Mouse (Mus musculus) heart, embryonic 16.5 days (tissue): ENCODE measurements at regions not wholly inside any gene's neighbourhood (a gene's known extent, or its start where the extent isn't known, plus 50 kb on each side); places are given as distances from the start of the nearest gene placed in this dataset.

Source experiments
- ATAC-seq: fragments of 200-750 bp; cut with Nextera tagmentation; replicated peaks from 2 replicates; pipeline ENCODE4 v1.8.0; 2017; ENCODE audit warnings: moderate number of reproducible peaks; ENCODE audit not compliant: insufficient read depth, low FRiP score; ENCODE audit errors: extremely low read depth
- H3K27ac ChIP-seq: fragments of 300-500 bp; sonication (generic); 2 replicates; pipeline ENCODE4 v1.5.1; 2014; ENCODE audit warnings: mild to moderate bottlenecking, low read length, control low read depth, moderate library complexity
- H3K27me3 ChIP-seq: fragments of 300-500 bp; sonication (generic); 2 replicates; pipeline ENCODE4 v1.6.1; 2014; ENCODE audit warnings: low read length, mixed read lengths; ENCODE audit not compliant: control insufficient read depth, insufficient read depth
- H3K36me3 ChIP-seq: fragments of 300-500 bp; sonication (generic); 2 replicates; pipeline ENCODE4 v1.6.1; 2014; ENCODE audit not compliant: control insufficient read depth, insufficient read depth
- H3K4me1 ChIP-seq: fragments of 300-500 bp; sonication (generic); 2 replicates; pipeline ENCODE4 v1.6.1; 2014; ENCODE audit warnings: low read length, mixed read lengths; ENCODE audit not compliant: control insufficient read depth, insufficient read depth
- H3K4me2 ChIP-seq: fragments of 300-500 bp; sonication (generic); 2 replicates; pipeline ENCODE4 v1.6.1; 2014; ENCODE audit warnings: low read depth, mild to moderate bottlenecking, control low read depth, low read length
- H3K4me3 ChIP-seq: fragments of 300-500 bp; sonication (generic); 2 replicates; pipeline ENCODE4 v1.5.1; 2014; ENCODE audit warnings: mild to moderate bottlenecking, control low read depth, low read length
- H3K9ac ChIP-seq: fragments of 300-500 bp; sonication (generic); 2 replicates; pipeline ENCODE4 v1.6.1; 2014; ENCODE audit warnings: low read length, control low read depth
- H3K9me3 ChIP-seq: fragments of 300-500 bp; sonication (generic); replicated peaks from 2 replicates; pipeline ENCODE4 v1.6.1; 2016; ENCODE audit warnings: low read length; ENCODE audit not compliant: control insufficient read depth
- WGBS: fragments of 180-500 bp; shearing (Covaris S2); extraction: QIAGEN DNeasy Blood & Tissue Kit; methylation state at CpG from one replicate; pipeline ENCODE4 v1.1.7; 2014; 5-methylcytosine and 5-hydroxymethylcytosine counted together

DNA sequence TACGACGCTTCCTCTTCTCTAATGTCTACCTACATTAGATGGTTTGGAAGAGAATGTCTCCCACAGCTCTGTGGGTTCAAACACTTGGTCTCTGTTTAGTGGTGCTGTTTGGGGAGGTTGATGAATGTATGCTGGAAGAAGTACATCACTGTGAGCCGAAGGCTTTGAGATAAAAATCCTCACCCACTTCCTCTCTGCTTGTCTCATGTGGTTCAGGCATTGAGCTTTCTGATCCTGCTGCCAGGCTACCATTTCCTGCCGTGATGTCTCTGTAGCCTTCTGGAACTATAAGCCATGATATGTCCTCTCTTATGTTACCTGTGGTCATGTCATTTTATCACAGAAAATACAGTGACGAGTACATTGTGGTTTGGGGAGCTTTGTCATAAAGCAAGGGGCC, 122.5 kb upstream of the Cdh5 start:
- no peak overlapping the region for H3K27ac ChIP-seq
- H3K27me3 ChIP-seq = no peaks in the 10 kb centered on the region
- no peak overlapping the region for H3K9ac ChIP-seq
- H3K4me1 ChIP-seq = no peaks in the 10 kb centered on the region
- no peaks in the 10 kb centered on the region for H3K9me3 ChIP-seq
- 64% methylated on average over 5 of the region's 5 CpGs for WGBS
- no peak overlapping the region for H3K4me2 ChIP-seq
- H3K4me3 ChIP-seq = no peak overlapping the region
- H3K36me3 ChIP-seq = no peaks in the 10 kb centered on the region
- no peak for ATAC-seq

DNA sequence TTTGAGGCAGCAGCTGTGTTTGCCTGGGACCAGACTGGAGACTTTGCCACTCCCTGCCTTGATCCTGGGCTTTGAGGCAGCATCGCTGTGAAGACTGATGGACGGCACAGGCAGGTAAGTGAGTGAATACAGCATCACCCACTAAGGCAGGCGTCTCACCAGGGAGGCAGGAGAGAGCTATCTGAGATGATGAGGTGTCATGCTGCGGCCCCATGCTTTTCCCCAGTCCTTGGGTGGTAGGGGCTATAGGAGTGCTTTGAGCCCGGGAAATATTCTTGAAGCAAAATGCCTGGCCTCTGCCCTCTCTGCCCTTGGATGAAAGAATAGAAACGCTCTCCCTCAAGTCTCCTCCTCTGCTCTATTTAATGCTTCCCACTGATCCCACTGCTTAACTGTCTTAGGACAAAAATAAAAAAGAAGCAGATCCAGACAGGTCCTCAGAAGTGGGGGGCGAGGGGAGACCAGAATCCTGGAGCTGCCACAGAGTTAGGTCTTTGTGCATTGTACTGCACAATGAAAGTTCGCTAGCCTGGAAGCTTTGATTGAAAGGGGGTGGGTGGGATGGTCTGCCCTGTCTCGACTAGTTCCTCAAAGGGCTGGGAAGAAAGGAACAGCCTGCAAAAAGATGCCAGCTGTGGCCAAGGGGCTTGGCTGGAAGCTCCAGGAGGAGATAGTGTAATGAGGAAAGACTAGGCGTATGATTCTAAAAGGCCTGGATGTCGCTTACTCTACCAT, 117.4 kb upstream of the Cdh5 start:
- H3K36me3 ChIP-seq = no peaks in the 10 kb centered on the region
- no peak overlapping the region for H3K4me3 ChIP-seq
- H3K4me2 ChIP-seq = no peak overlapping the region
- no peak overlapping the region for H3K9ac ChIP-seq
- H3K4me1 ChIP-seq = no peaks in the 10 kb centered on the region
- H3K27me3 ChIP-seq = no peaks in the 10 kb centered on the region
- no peak for ATAC-seq
- WGBS = 64% methylated on average over 11 of the region's 11 CpGs
- H3K27ac ChIP-seq = no peak overlapping the region
- H3K9me3 ChIP-seq = 0 out of 2 replicates have a peak, but pooled peaks cover 2% of the 10 kb centered on the region

DNA sequence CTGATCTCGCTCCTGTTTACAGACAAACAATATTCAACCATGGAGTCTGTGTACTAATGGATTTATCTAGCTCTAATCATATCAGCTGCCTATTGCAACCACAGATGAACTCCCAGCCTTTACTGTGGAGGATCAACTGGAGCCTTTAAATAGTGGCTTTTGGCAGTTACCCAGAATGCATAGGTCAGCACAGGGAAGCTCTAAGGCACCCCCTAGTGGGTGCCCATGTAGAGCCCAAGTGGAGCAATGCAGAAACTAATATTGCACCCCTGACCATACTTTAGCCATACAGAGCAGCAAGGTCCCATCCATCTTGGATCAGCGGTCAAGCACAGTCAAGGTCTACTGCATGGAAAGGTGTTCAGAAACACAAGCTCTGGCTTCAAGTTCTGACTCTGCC, 115.8 kb upstream of the Cdh5 start:
- Histone ChIP-seq H3K27ac (no peak overlapping the region), H3K4me2 (no peak overlapping the region), H3K9ac (no peak overlapping the region), H3K9me3 (0 out of 2 replicates have a peak, but pooled peaks cover 2% of the 10 kb centered on the region), H3K36me3 (no peaks in the 10 kb centered on the region), H3K4me1 (no peaks in the 10 kb centered on the region), H3K4me3 (no peak overlapping the region), H3K27me3 (no peaks in the 10 kb centered on the region)
- 82% methylated on average over 2 of the region's 2 CpGs for WGBS
- ATAC-seq = no peak

DNA sequence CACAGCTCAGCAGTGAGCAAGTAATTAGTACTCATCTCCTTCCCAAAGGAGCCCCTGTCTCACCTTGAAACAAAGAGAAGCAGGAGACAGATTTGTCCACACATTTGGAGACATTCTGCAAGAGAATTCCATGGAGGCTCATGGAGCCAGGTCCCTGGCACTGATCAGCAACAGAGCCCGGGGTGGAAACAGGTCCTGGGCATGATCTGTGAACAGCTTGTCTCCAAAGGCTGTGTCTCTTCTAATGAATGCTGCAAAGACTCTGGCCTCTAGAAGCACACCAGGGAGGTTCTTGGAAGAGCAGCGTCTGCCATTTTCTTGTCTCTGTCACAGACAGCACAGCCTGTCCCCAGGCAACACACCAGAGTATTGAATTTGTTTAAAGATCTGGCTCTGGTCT, 107.5 kb upstream of the Cdh5 start:
- H3K4me1 ChIP-seq = no peaks in the 10 kb centered on the region
- no peaks in the 10 kb centered on the region for H3K36me3 ChIP-seq
- H3K4me2 ChIP-seq = no peak overlapping the region
- no peaks in the 10 kb centered on the region for H3K9me3 ChIP-seq
- 80% methylated on average over 2 of the region's 2 CpGs for WGBS
- no peak overlapping the region for H3K4me3 ChIP-seq
- H3K9ac ChIP-seq = no peak overlapping the region
- no peaks in the 10 kb centered on the region for H3K27me3 ChIP-seq
- H3K27ac ChIP-seq = no peak overlapping the region
- ATAC-seq = no peak

DNA sequence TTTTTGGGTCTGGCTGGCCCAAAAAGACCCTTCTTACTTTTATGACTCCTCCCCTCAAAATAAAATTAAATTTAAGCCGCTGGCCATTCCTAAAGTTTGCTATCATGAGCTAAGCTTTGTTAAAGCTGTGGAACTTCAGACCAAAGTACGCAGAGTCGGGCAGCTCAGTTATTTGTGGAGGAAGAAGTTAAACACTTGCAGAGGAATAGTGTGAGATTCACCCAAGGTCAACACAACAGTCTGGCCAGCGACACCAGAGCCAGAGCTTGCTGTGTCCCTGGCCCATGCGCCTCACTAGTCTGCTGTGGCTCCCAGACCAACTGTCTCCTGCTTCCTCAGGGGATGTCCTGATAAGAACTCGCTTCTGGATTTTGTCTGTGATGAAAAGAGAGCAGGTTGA, 103.3 kb upstream of the Cdh5 start:
- WGBS = 51% methylated on average over 6 of the region's 6 CpGs
- no peak overlapping the region for H3K9ac ChIP-seq
- H3K4me3 ChIP-seq = no peak overlapping the region
- H3K9me3 ChIP-seq = no peaks in the 10 kb centered on the region
- no peak overlapping the region for H3K4me2 ChIP-seq
- no peak overlapping the region for H3K27ac ChIP-seq
- no peaks in the 10 kb centered on the region for H3K4me1 ChIP-seq
- ATAC-seq = no peak
- H3K36me3 ChIP-seq = no peaks in the 10 kb centered on the region
- H3K27me3 ChIP-seq = no peaks in the 10 kb centered on the region

DNA sequence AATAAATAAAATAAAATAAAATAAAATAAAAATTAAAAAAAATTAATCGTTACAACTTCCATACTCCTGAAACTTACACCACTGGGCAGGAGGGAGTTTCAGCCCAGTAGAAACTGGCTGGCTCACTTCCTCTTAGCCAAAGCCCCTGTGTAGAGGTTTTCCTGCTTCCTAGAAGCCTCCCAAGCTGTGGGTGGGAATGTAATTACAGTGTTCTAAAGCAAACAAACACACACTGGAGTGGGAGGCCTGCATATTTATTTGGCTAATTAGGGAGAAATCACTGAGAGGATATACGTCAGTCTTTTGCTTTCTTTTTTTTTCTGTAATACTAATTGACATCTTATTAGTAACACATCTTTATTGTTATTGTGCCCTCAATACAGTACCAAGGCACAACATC, 94.2 kb upstream of the Cdh5 start:
- Histone ChIP-seq H3K4me3 (no peak overlapping the region), H3K36me3 (no peaks in the 10 kb centered on the region), H3K4me1 (no peaks in the 10 kb centered on the region), H3K27me3 (no peaks in the 10 kb centered on the region), H3K4me2 (no peak overlapping the region), H3K9me3 (no peaks in the 10 kb centered on the region), H3K27ac (no peak overlapping the region), H3K9ac (no peak overlapping the region)
- ATAC-seq = no peak
- 83% methylated on average over 2 of the region's 2 CpGs for WGBS

DNA sequence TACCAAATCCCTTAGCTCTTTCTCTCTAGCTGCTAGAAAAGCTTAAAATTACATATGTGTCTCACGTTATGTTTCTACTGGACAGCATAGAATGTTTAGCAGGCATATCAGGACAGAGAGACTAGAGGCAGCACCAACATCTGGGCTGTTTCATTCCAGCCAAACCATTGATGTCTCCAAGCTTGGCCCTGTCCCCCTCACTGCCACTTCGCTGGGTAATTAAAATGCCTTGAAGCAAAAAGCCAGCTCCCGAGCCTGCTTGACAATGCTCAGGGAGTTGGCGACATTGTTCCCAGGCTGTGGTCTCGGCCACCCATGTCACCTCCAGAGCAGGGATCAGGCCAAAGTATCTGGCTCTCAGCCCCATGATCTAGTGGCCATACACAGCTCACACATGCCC, 92.7 kb upstream of the Cdh5 start:
- 71% methylated on average over 5 of the region's 5 CpGs for WGBS
- no peak for ATAC-seq

DNA sequence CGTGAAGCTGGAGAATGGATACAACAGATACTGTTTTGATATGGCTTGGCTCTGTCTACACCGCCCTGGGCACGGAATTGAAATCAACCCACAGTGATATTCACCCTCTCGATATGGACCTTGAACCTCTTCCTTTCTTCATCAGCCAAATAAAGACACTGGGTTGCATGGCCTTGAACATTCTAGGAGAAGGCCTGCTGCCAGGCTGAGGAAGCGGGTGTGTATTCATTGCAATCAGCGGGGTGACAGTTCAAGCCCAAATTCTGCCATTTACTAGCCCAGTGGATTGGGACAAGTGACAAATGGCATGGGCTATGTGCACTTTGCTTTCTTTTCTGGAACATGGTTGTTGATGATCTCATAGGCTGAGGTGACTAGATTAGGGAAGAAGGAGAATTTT, 92.1 kb upstream of the Cdh5 start:
- Histone ChIP-seq H3K4me1 (no peaks in the 10 kb centered on the region), H3K9ac (no peak overlapping the region), H3K9me3 (no peaks in the 10 kb centered on the region), H3K27ac (no peak overlapping the region), H3K4me2 (no peak overlapping the region), H3K27me3 (no peaks in the 10 kb centered on the region), H3K4me3 (no peak overlapping the region), H3K36me3 (no peaks in the 10 kb centered on the region)
- no peak for ATAC-seq
- WGBS = 88% methylated on average over 6 of the region's 6 CpGs

More for the DNA sequence above, 92.7 kb upstream of the Cdh5 start:
- no peaks in the 10 kb centered on the region for H3K36me3 ChIP-seq
- no peaks in the 10 kb centered on the region for H3K27me3 ChIP-seq
- H3K27ac ChIP-seq = no peak overlapping the region
- no peak overlapping the region for H3K4me3 ChIP-seq
- H3K9ac ChIP-seq = no peak overlapping the region
- no peak overlapping the region for H3K4me2 ChIP-seq
- H3K9me3 ChIP-seq = no peaks in the 10 kb centered on the region
- H3K4me1 ChIP-seq = no peaks in the 10 kb centered on the region

DNA sequence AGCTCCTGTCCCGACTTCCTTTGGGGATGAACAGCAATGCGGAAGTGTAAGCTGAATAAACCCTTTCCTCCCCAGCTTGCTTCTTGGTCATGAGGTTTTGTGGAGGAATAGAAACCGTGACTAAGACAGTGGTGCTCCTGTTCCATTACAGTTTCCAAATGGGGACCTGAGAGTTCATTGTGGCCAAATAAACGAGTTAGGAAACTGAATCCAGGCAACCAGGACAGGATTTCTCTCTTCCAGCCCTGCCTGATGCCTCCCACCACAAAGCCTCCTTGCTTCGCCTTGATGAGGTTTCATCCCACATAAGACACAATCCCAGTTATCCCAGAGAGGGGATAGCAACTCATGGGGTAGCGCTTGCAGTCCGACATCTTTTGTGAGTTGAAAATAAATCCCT, 79.2 kb upstream of the Cdh5 start:
- Histone ChIP-seq H3K9ac (no peak overlapping the region), H3K4me2 (no peak overlapping the region), H3K4me3 (no peak overlapping the region), H3K27ac (peak overlapping the region; percentile 24), H3K27me3 (no peaks in the 10 kb centered on the region), H3K9me3 (no peaks in the 10 kb centered on the region), H3K4me1 (peaks cover 15% of the 10 kb centered on the region), H3K36me3 (no peaks in the 10 kb centered on the region)
- no peak for ATAC-seq
- 81% methylated on average over 7 of the region's 7 CpGs for WGBS
